Mouse (Mus musculus) midbrain, embryonic 11.5 days (tissue): ENCODE measurements around the gene Eif6. TPM values are rescaled to one million over a fixed set of nuclear protein-coding genes. Genes with fewer than 3 reads are reported as not detected.

ENCODE experiments used
- ATAC-seq: fragments of 200-750 bp; cut with Nextera tagmentation; 2 replicates; pipeline ENCODE4 v1.8.0; 2017; ENCODE audit warnings: moderate TSS enrichment, moderate library complexity; ENCODE audit not compliant: low FRiP score
- DNase-seq: peaks from one replicate; pipeline ENCODE4 v3.0.0; 2015; ENCODE audit warnings: low spot score; ENCODE audit errors: missing footprints
- H3K27ac ChIP-seq: fragments of 300-500 bp; sonication (generic); 2 replicates; pipeline ENCODE4 v1.5.1; 2014; ENCODE audit warnings: low read depth, low read length
- H3K27me3 ChIP-seq: fragments of 300-500 bp; sonication (generic); 2 replicates; pipeline ENCODE4 v1.6.1; 2014; ENCODE audit warnings: mild to moderate bottlenecking, low read length, moderate library complexity, mixed read lengths; ENCODE audit not compliant: control insufficient read depth, insufficient read depth
- H3K36me3 ChIP-seq: fragments of 300-500 bp; sonication (generic); 2 replicates; pipeline ENCODE4 v1.6.1; 2014; ENCODE audit warnings: mild to moderate bottlenecking, low read length, moderate library complexity, mixed read lengths; ENCODE audit not compliant: control insufficient read depth, insufficient read depth
- H3K4me1 ChIP-seq: fragments of 300-500 bp; sonication (generic); 2 replicates; pipeline ENCODE4 v1.6.1; 2014; ENCODE audit warnings: low read length; ENCODE audit not compliant: control insufficient read depth, insufficient read depth
- H3K4me2 ChIP-seq: fragments of 300-500 bp; sonication (generic); 2 replicates; pipeline ENCODE4 v1.6.1; 2014; ENCODE audit warnings: mild to moderate bottlenecking, moderate library complexity
- H3K4me3 ChIP-seq: fragments of 300-500 bp; sonication (generic); 2 replicates; pipeline ENCODE4 v1.5.1; 2014; ENCODE audit warnings: low read depth, low read length
- H3K9ac ChIP-seq: fragments of 300-500 bp; sonication (generic); 2 replicates; pipeline ENCODE4 v1.6.1; 2014; ENCODE audit warnings: low read length
- H3K9me3 ChIP-seq: fragments of 300-500 bp; sonication (generic); 2 replicates; pipeline ENCODE4 v1.6.1; 2016; ENCODE audit warnings: low read length; ENCODE audit not compliant: control insufficient read depth
- whole genome bisulfite sequencing: fragments of 180-500 bp; shearing (Covaris S2); extraction: QIAGEN DNeasy Blood & Tissue Kit; methylation state at CpG from one replicate; pipeline ENCODE4 v1.1.7; 2014; 5-methylcytosine and 5-hydroxymethylcytosine counted together
- polyA plus RNA-seq: library from polyadenylated mRNA; unstranded; fragments of >200 nt; fragmentation: Nextera tagmentation; extraction: Ambion mirVana; gene quantifications from 2 replicates; pipeline ENCODE4 v1.2.1, GENCODE M21; 2014

Eif6 gene
- polyA plus RNA-seq, 1 experiment from 2014 or later = 188 TPM

GRCm38 (mm10) chr2:155817301-155818245, 9.2 kb downstream of the Eif6 start:
- no peak overlapping the region for H3K4me3 ChIP-seq
- H3K36me3 ChIP-seq = peaks cover 7% of the 10 kb centered on the region; the same call in 1 of the 2 replicates
- WGBS = 74% methylated on average over 10 of the region's 10 CpGs
- H3K4me2 ChIP-seq = no peak overlapping the region; the same call in 1 of the 2 replicates
- H3K4me1 ChIP-seq = peaks cover 9% of the 10 kb centered on the region; the same call in 1 of the 2 replicates
- no peaks in the 10 kb centered on the region for H3K27me3 ChIP-seq
- H3K9ac ChIP-seq = no peak overlapping the region
- H3K9me3 ChIP-seq = no peaks in the 10 kb centered on the region
- no peak for DNase-seq
- no peak for ATAC-seq
- H3K27ac ChIP-seq = no peak overlapping the region

DNA sequence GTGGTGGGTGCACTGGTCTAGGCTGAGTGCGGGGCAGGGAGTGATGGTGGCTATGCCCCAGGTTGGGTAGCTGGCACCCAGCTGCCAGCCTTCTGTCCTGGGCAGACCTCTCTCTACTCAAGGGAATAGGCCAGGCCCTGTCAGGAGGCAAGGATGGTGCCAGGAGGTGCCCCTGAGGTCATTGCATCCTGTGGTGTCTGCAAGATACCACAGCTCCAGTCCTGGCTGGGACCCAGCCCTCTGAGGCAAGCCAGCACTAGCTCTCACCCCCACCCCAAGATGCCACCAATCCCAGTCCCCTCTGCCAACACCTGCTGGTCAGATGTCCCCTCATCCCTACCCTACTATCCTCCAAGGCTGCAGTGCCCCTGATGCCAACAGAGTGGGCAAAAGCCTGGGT, 10.5 kb downstream of the Eif6 start:
- no peak for ATAC-seq
- H3K27me3 ChIP-seq = no peaks in the 10 kb centered on the region
- WGBS = 100% methylated on average over 1 of the region's 1 CpGs
- H3K9me3 ChIP-seq = no peaks in the 10 kb centered on the region
- no peak overlapping the region for H3K4me3 ChIP-seq
- peaks cover 9% of the 10 kb centered on the region; the same call in 1 of the 2 replicates for H3K4me1 ChIP-seq
- peaks cover 2% of the 10 kb centered on the region; the same call in 1 of the 2 replicates for H3K36me3 ChIP-seq
- no peak overlapping the region for H3K4me2 ChIP-seq
- no peak overlapping the region for H3K27ac ChIP-seq
- DNase-seq = no peak
- H3K9ac ChIP-seq = no peak overlapping the region

- peaks cover 9% of the 10 kb centered on the region; the same call in 1 of the 2 replicates for H3K4me1 ChIP-seq
- no peak overlapping the region for H3K9ac ChIP-seq
- H3K9me3 ChIP-seq = no peaks in the 10 kb centered on the region
- no peaks in the 10 kb centered on the region for H3K36me3 ChIP-seq
- ATAC-seq (no peak), DNase-seq (no peak)
- H3K27me3 ChIP-seq = no peaks in the 10 kb centered on the region
- no peak overlapping the region for H3K4me2 ChIP-seq
- no peak overlapping the region for H3K4me3 ChIP-seq
- WGBS = 41% methylated on average over 5 of the region's 5 CpGs
- H3K27ac ChIP-seq = no peak overlapping the region
Measured at GRCm38 (mm10) chr2:155814829-155815228, 11.9 kb downstream of the Eif6 start.

DNA sequence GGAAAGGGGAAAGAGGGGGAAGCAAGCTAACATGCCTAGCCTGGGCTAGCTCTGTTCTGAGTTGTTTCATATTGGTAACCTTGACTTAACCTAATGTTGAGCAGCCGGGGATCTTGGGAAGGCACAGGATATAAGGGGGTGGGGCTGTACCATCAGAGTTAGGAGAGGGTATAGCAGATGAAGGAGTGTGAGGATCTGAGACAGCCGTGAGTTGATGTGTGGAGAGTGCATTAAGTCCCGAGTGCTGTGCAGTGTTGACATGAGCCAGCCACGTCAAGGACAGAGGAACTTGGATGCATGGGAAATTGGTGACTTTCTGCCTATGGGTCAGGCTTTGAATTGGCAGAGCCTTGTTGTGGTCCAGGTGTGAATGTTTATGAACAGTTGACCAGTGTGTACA, 14.1 kb downstream of the Eif6 start:
- 83% methylated on average over 4 of the region's 4 CpGs for WGBS
- H3K4me1 ChIP-seq = no peaks in the 10 kb centered on the region
- H3K36me3 ChIP-seq = no peaks in the 10 kb centered on the region
- no peak overlapping the region for H3K27ac ChIP-seq
- DNase-seq (no peak), ATAC-seq (no peak)
- H3K9ac ChIP-seq = no peak overlapping the region
- no peak overlapping the region for H3K4me3 ChIP-seq
- no peaks in the 10 kb centered on the region for H3K9me3 ChIP-seq
- no peaks in the 10 kb centered on the region for H3K27me3 ChIP-seq
- no peak overlapping the region for H3K4me2 ChIP-seq

- Histone ChIP-seq H3K27me3 (no peaks in the 10 kb centered on the region), H3K27ac (no peak overlapping the region), H3K4me3 (no peak overlapping the region), H3K4me2 (no peak overlapping the region), H3K9me3 (no peaks in the 10 kb centered on the region), H3K36me3 (no peaks in the 10 kb centered on the region), H3K9ac (no peak overlapping the region), H3K4me1 (no peaks in the 10 kb centered on the region)
- 42% methylated on average over 16 of the region's 16 CpGs for WGBS
- peak; percentile 98 for DNase-seq
- 0 out of 2 replicates have a peak, but pooled peaks have one; percentile 19 for ATAC-seq
Measured at GRCm38 (mm10) chr2:155811821-155812396, 14.8 kb downstream of the Eif6 start.

DNA sequence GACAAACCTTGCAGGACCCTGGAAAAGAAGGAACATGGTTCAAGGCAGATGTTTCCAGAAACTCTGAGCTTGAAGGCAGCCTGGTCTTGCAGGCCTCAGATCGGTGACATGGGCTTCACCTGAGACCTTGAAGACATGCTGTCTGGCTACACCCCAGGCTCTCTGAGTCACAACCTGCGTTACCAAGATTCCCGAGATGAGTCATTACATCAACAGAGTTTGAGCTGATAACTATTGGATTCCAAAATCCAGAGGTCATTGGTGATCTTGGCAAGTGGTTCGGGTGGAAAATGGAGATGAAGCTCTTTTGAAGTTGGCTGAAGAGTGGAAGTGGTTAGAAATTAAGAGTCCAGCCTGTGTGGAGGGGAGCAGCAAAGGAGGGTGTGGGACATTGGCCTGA, 17.1 kb downstream of the Eif6 start:
- no peak for ATAC-seq
- no peaks in the 10 kb centered on the region for H3K27me3 ChIP-seq
- no peaks in the 10 kb centered on the region for H3K36me3 ChIP-seq
- H3K4me1 ChIP-seq = no peaks in the 10 kb centered on the region
- H3K9ac ChIP-seq = no peak overlapping the region
- WGBS = 87% methylated on average over 4 of the region's 4 CpGs
- no peak for DNase-seq
- H3K4me3 ChIP-seq = no peak overlapping the region
- H3K9me3 ChIP-seq = no peaks in the 10 kb centered on the region
- no peak overlapping the region for H3K4me2 ChIP-seq
- no peak overlapping the region for H3K27ac ChIP-seq

DNA sequence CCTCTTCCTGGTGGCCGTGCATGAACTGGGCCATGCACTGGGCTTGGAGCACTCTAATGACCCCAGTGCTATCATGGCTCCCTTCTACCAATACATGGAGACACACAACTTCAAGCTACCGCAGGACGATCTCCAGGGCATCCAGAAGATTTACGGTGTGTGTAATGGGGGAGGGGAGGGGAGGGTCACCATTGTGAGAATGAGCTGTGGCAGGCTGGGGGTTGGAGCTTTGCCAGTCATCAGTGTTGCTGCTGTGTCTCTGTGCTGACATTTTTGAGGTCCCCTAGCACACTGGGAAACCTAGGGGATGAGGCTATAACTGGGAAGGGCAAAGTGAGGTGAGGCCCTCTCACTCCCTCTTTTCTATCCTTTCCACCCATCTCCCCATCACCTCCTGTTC, 19.3 kb downstream of the Eif6 start:
- H3K27ac ChIP-seq = no peak overlapping the region
- H3K36me3 ChIP-seq = no peaks in the 10 kb centered on the region
- WGBS = 81% methylated on average over 4 of the region's 4 CpGs
- ATAC-seq (no peak), DNase-seq (no peak)
- H3K27me3 ChIP-seq = no peaks in the 10 kb centered on the region
- H3K9ac ChIP-seq = no peak overlapping the region
- H3K4me3 ChIP-seq = no peak overlapping the region
- H3K4me1 ChIP-seq = no peaks in the 10 kb centered on the region
- no peak overlapping the region for H3K4me2 ChIP-seq
- no peaks in the 10 kb centered on the region for H3K9me3 ChIP-seq

GRCm38 (mm10) chr2:155806548-155806947, 20.2 kb downstream of the Eif6 start:
- no peak overlapping the region for H3K4me3 ChIP-seq
- H3K27me3 ChIP-seq = no peaks in the 10 kb centered on the region
- WGBS = 77% methylated on average over 5 of the region's 5 CpGs
- H3K9ac ChIP-seq = no peak overlapping the region
- DNase-seq = no peak
- H3K4me1 ChIP-seq = no peaks in the 10 kb centered on the region
- no peaks in the 10 kb centered on the region for H3K36me3 ChIP-seq
- H3K27ac ChIP-seq = no peak overlapping the region
- no peaks in the 10 kb centered on the region for H3K9me3 ChIP-seq
- ATAC-seq = no peak
- H3K4me2 ChIP-seq = no peak overlapping the region

- no peaks in the 10 kb centered on the region for H3K36me3 ChIP-seq
- no peaks in the 10 kb centered on the region for H3K27me3 ChIP-seq
- 83% methylated on average over 6 of the region's 6 CpGs for WGBS
- DNase-seq = no peak
- no peak for ATAC-seq
- no peak overlapping the region for H3K9ac ChIP-seq
- H3K27ac ChIP-seq = no peak overlapping the region
- H3K4me2 ChIP-seq = no peak overlapping the region
- H3K9me3 ChIP-seq = no peaks in the 10 kb centered on the region
- no peak overlapping the region for H3K4me3 ChIP-seq
- no peaks in the 10 kb centered on the region for H3K4me1 ChIP-seq
Measured at GRCm38 (mm10) chr2:155805925-155806255, 20.8 kb downstream of the Eif6 start.
